ENCODE assay signal across 1 mouse cellular context in genomic region chr1:184691240-184691639, GRCm38 (mm10).
TF ChIP-seq lines count a peak whose summit lies in the region.

No protein-coding gene starts in this region.

TF ChIP-seq in CH12.LX, 34 proteins besides CTCF, POLR2A, EP300 and RAD21 (continued from another document):
- TF ChIP-seq E2F4 (IDR thresholded peaks at IDR 0.05; ENCODE audit: insufficient replicate concordance, low read depth, low read length) (no peak), USF1 (IDR thresholded peaks at IDR 0.05; ENCODE audit: low read depth, low read length) (peak; percentile 50)
